Mouse (Mus musculus): Measurements from ENCODE around the gene Pclaf. TPM values are rescaled to one million over a fixed set of nuclear protein-coding genes. Genes with fewer than 3 reads are reported as not detected.
A peak's percentile ranks its signal among the peaks of the same experiment; 100 is the strongest.

Pclaf gene
- 33.8 and 43.7 TPM in 2 replicates for polyA plus RNA-seq (2015; fragmentation: Nextera tagmentation; extraction: Ambion mirVana)

GRCm38 (mm10) chr9:65890143-65890628, at the start of gene Pclaf:
Pclaf (plus strand) TSS chr9:65890237.
- no peaks in the 10 kb centered on the region for H3K9me3 ChIP-seq
- H3K27me3 ChIP-seq, result no peaks in the 10 kb centered on the region
- H3K4me1 ChIP-seq (replicated peaks), result peaks cover 25% of the 10 kb centered on the region
- peak; percentile 91 for ATAC-seq (ENCODE audit: low read depth)
- 0% methylated on average over 21 of the region's 21 CpGs for WGBS
- H3K9ac ChIP-seq, result peak within 1 kb of the TSS; percentile 60
- peaks cover 12% of the 10 kb centered on the region for H3K36me3 ChIP-seq
- H3K4me3 ChIP-seq, result peak within 1 kb of the TSS; percentile 47
- peak within 1 kb of the TSS; percentile 83 for H3K4me2 ChIP-seq
- no peak within 1 kb of the TSS for H3K27ac ChIP-seq (replicated peaks)

- Histone ChIP-seq H3K9me3 (no peaks in the 10 kb centered on the region), H3K4me1 (replicated peaks) (peaks cover 45% of the 10 kb centered on the region), H3K36me3 (no peaks in the 10 kb centered on the region), H3K9ac (no peak overlapping the region), H3K4me3 (no peak overlapping the region), H3K27ac (replicated peaks) (peak overlapping the region; percentile 59), H3K27me3 (no peaks in the 10 kb centered on the region), H3K4me2 (no peak overlapping the region)
- WGBS, result 27% methylated on average over 7 of the region's 7 CpGs
- peak; percentile 78 for ATAC-seq (ENCODE audit: low read depth)
These were observed 45.4 kb upstream of the Pclaf start for GRCm38 (mm10) chr9:65844421-65845165.

- no peak overlapping the region for H3K4me3 ChIP-seq
- no peaks in the 10 kb centered on the region for H3K9me3 ChIP-seq
- no peak overlapping the region for H3K27ac ChIP-seq (replicated peaks)
- no peak overlapping the region for H3K9ac ChIP-seq
- H3K4me2 ChIP-seq, result no peak overlapping the region
- peaks cover 45% of the 10 kb centered on the region for H3K4me1 ChIP-seq (replicated peaks)
- H3K36me3 ChIP-seq, result peaks cover 9% of the 10 kb centered on the region
- no peaks in the 10 kb centered on the region for H3K27me3 ChIP-seq
- no peak for ATAC-seq (ENCODE audit: low read depth)
These were observed 41.9 kb upstream of the Pclaf start for GRCm38 (mm10) chr9:65848154-65848553.

GRCm38 (mm10) chr9:65850203-65850602, 39.8 kb upstream of the Pclaf start:
- no peak overlapping the region for H3K27ac ChIP-seq (replicated peaks)
- no peak overlapping the region for H3K4me3 ChIP-seq
- H3K4me1 ChIP-seq (replicated peaks), result peaks cover 29% of the 10 kb centered on the region
- no peak for ATAC-seq (ENCODE audit: low read depth)
- WGBS, result 17% methylated on average over 1 of the region's 1 CpGs
- H3K36me3 ChIP-seq, result peaks cover 19% of the 10 kb centered on the region
- no peak overlapping the region for H3K4me2 ChIP-seq
- no peaks in the 10 kb centered on the region for H3K27me3 ChIP-seq
- no peaks in the 10 kb centered on the region for H3K9me3 ChIP-seq
- no peak overlapping the region for H3K9ac ChIP-seq

GRCm38 (mm10) chr9:65859656-65860055, 30.4 kb upstream of the Pclaf start:
- Histone ChIP-seq H3K9me3 (no peaks in the 10 kb centered on the region), H3K9ac (no peak overlapping the region), H3K4me3 (no peak overlapping the region), H3K4me2 (no peak overlapping the region), H3K4me1 (replicated peaks) (no peaks in the 10 kb centered on the region), H3K27me3 (no peaks in the 10 kb centered on the region), H3K27ac (replicated peaks) (no peak overlapping the region), H3K36me3 (peaks cover 65% of the 10 kb centered on the region)
- WGBS, result 69% methylated on average over 1 of the region's 1 CpGs
- ATAC-seq (ENCODE audit: low read depth), result no peak

GRCm38 (mm10) chr9:65884564-65885315, 5.3 kb upstream of the Pclaf start:
- Histone ChIP-seq H3K4me1 (replicated peaks) (peaks cover 14% of the 10 kb centered on the region), H3K4me3 (peak overlapping the region; percentile 66), H3K27ac (replicated peaks) (peak overlapping the region; percentile 73), H3K9me3 (no peaks in the 10 kb centered on the region), H3K27me3 (no peaks in the 10 kb centered on the region), H3K9ac (peak overlapping the region; percentile 78), H3K36me3 (peaks cover 9% of the 10 kb centered on the region; the same call in 1 of the 2 replicates), H3K4me2 (peak overlapping the region; percentile 66)
- ATAC-seq (ENCODE audit: low read depth), result peak; percentile 96
- WGBS, result under 1% methylated on average over 37 of the region's 37 CpGs

GRCm38 (mm10) chr9:65891126-65891525, 1.1 kb downstream of the Pclaf start:
- WGBS, result under 1% methylated on average over 5 of the region's 5 CpGs
- Histone ChIP-seq H3K4me2 (peak overlapping the region; percentile 83), H3K27ac (replicated peaks) (no peak overlapping the region), H3K9ac (peak overlapping the region; percentile 60; the same call in 1 of the 2 replicates), H3K4me1 (replicated peaks) (peaks cover 19% of the 10 kb centered on the region), H3K36me3 (peaks cover 15% of the 10 kb centered on the region), H3K9me3 (no peaks in the 10 kb centered on the region), H3K4me3 (peak overlapping the region; percentile 47), H3K27me3 (no peaks in the 10 kb centered on the region)
- no peak for ATAC-seq (ENCODE audit: low read depth)

GRCm38 (mm10) chr9:65896977-65897376, 6.9 kb downstream of the Pclaf start:
- H3K27me3 ChIP-seq, result no peaks in the 10 kb centered on the region
- H3K4me2 ChIP-seq, result no peak overlapping the region
- no peak overlapping the region for H3K9ac ChIP-seq
- H3K27ac ChIP-seq (replicated peaks), result no peak overlapping the region
- no peaks in the 10 kb centered on the region for H3K4me1 ChIP-seq (replicated peaks)
- H3K4me3 ChIP-seq, result no peak overlapping the region
- ATAC-seq (ENCODE audit: low read depth), result no peak
- H3K36me3 ChIP-seq, result peaks cover 23% of the 10 kb centered on the region
- no peaks in the 10 kb centered on the region for H3K9me3 ChIP-seq
- 91% methylated on average over 2 of the region's 2 CpGs for WGBS

- Histone ChIP-seq H3K4me1 (replicated peaks) (peaks cover 6% of the 10 kb centered on the region), H3K27ac (replicated peaks) (no peak overlapping the region), H3K9ac (no peak overlapping the region), H3K27me3 (no peaks in the 10 kb centered on the region), H3K9me3 (no peaks in the 10 kb centered on the region), H3K4me2 (no peak overlapping the region), H3K36me3 (0 out of 2 replicates have a peak, but pooled peaks cover 4% of the 10 kb centered on the region), H3K4me3 (no peak overlapping the region)
- 92% methylated on average over 3 of the region's 3 CpGs for WGBS
- no peak for ATAC-seq (ENCODE audit: low read depth)
These were observed 12.8 kb downstream of the Pclaf start for GRCm38 (mm10) chr9:65902879-65903278.

GRCm38 (mm10) chr9:65903419-65903818, 13.4 kb downstream of the Pclaf start:
- H3K9me3 ChIP-seq, result no peaks in the 10 kb centered on the region
- H3K27ac ChIP-seq (replicated peaks), result no peak overlapping the region
- H3K4me3 ChIP-seq, result no peak overlapping the region
- H3K27me3 ChIP-seq, result no peaks in the 10 kb centered on the region
- H3K4me2 ChIP-seq, result no peak overlapping the region
- H3K36me3 ChIP-seq, result 0 out of 2 replicates have a peak, but pooled peaks cover 4% of the 10 kb centered on the region
- H3K4me1 ChIP-seq (replicated peaks), result peaks cover 8% of the 10 kb centered on the region
- no peak for ATAC-seq (ENCODE audit: low read depth)
- H3K9ac ChIP-seq, result no peak overlapping the region

- H3K4me1 ChIP-seq (replicated peaks), result peaks cover 19% of the 10 kb centered on the region
- H3K9me3 ChIP-seq, result no peaks in the 10 kb centered on the region
- H3K36me3 ChIP-seq, result 0 out of 2 replicates have a peak, but pooled peaks cover 4% of the 10 kb centered on the region
- under 1% methylated on average over 38 of the region's 38 CpGs for WGBS
- H3K4me2 ChIP-seq, result peak within 1 kb of the TSS; percentile 89
- H3K9ac ChIP-seq, result peak within 1 kb of the TSS; percentile 87
- H3K27ac ChIP-seq (replicated peaks), result peak within 1 kb of the TSS; percentile 90
- ATAC-seq (ENCODE audit: low read depth), result peak; percentile 99
- no peaks in the 10 kb centered on the region for H3K27me3 ChIP-seq
- H3K4me3 ChIP-seq, result peak within 1 kb of the TSS; percentile 84
These were observed 18.6 kb downstream of the Pclaf start, which contains the start of the genes Trip4 and Csnk1g1 for GRCm38 (mm10) chr9:65908394-65909300. Trip4 (minus strand) TSS chr9:65908794. Csnk1g1 (plus strand) TSS chr9:65908924.
